Mouse (Mus musculus): Measurements from ENCODE around the gene Tmem221. TPM values are rescaled to one million over a fixed set of nuclear protein-coding genes. Genes with fewer than 3 reads are reported as not detected.
"Not testable (repeated sequence)": the region's sequence is repeated elsewhere in the genome, so short reads cannot be mapped to it uniquely, and the experiment has no call there.

The Tmem221 gene
- polyA plus RNA-seq, 1 experiment from 2014 or later, result 0.23 TPM

GRCm38 (mm10) chr8:71543755-71544154 lies 14.9 kb downstream of the Tmem221 start:
- H3K27me3 ChIP-seq, result 0 out of 2 replicates have a peak, but pooled peaks cover 3% of the 10 kb centered on the region
- ATAC-seq (ENCODE audit: insufficient number of reproducible peaks, insufficient read depth, low FRiP score, low TSS enrichment), result no peak
- no peak overlapping the region for H3K27ac ChIP-seq
- peaks cover 32% of the 10 kb centered on the region for H3K36me3 ChIP-seq
- 87% methylated on average over 9 of the region's 9 CpGs for WGBS
- H3K4me3 ChIP-seq, result peak overlapping the region; percentile 91
- no peaks in the 10 kb centered on the region for H3K9me3 ChIP-seq
- peak overlapping the region; percentile 87; the same call in 1 of the 2 replicates for H3K9ac ChIP-seq
- H3K4me2 ChIP-seq (replicated peaks), result peak overlapping the region; percentile 89
- H3K4me1 ChIP-seq, result peaks cover 8% of the 10 kb centered on the region

- Histone ChIP-seq H3K9me3 (no peaks in the 10 kb centered on the region), H3K4me2 (replicated peaks) (peak within 1 kb of the TSS; percentile 89), H3K4me1 (peaks cover 11% of the 10 kb centered on the region), H3K36me3 (peaks cover 25% of the 10 kb centered on the region), H3K27me3 (0 out of 2 replicates have a peak, but pooled peaks cover 3% of the 10 kb centered on the region), H3K27ac (0 out of 2 replicates have a peak within 1 kb of the TSS, but pooled peaks have one; percentile 33), H3K9ac (peak within 1 kb of the TSS; percentile 87), H3K4me3 (peak within 1 kb of the TSS; percentile 91)
- under 1% methylated on average over 54 of the region's 55 CpGs for WGBS
- ATAC-seq (ENCODE audit: insufficient number of reproducible peaks, insufficient read depth, low FRiP score, low TSS enrichment), result peak; percentile 87
Measured at GRCm38 (mm10) chr8:71542632-71543343, 15.9 kb downstream of the Tmem221 start, which contains the start of gene Mvb12a. Gene Mvb12a (plus strand): TSS chr8:71542922.

- Histone ChIP-seq H3K27ac (no peak within 1 kb of the TSS), H3K4me3 (peak within 1 kb of the TSS; percentile 37), H3K27me3 (0 out of 2 replicates have a peak, but pooled peaks cover 9% of the 10 kb centered on the region), H3K9me3 (no peaks in the 10 kb centered on the region), H3K4me2 (replicated peaks) (peak within 1 kb of the TSS; percentile 51), H3K9ac (no peak within 1 kb of the TSS), H3K4me1 (peaks cover 5% of the 10 kb centered on the region), H3K36me3 (no peaks in the 10 kb centered on the region)
- 2% methylated on average over 37 of the region's 37 CpGs for WGBS
- ATAC-seq (ENCODE audit: insufficient number of reproducible peaks, insufficient read depth, low FRiP score, low TSS enrichment), result peak; percentile 31; the same call in 1 of the 2 replicates
Measured at GRCm38 (mm10) chr8:71537028-71537867, 21.4 kb downstream of the Tmem221 start, which contains the start of gene Bst2. Gene Bst2 (minus strand): TSS chr8:71537456.

- Histone ChIP-seq H3K27me3 (0 out of 2 replicates have a peak, but pooled peaks cover 9% of the 10 kb centered on the region), H3K4me1 (peaks cover 5% of the 10 kb centered on the region), H3K9me3 (no peaks in the 10 kb centered on the region), H3K9ac (no peak overlapping the region), H3K4me2 (replicated peaks) (no peak overlapping the region), H3K27ac (no peak overlapping the region), H3K36me3 (no peaks in the 10 kb centered on the region), H3K4me3 (no peak overlapping the region)
- ATAC-seq (ENCODE audit: insufficient number of reproducible peaks, insufficient read depth, low FRiP score, low TSS enrichment), result no peak
- 65% methylated on average over 5 of the region's 5 CpGs for WGBS
Measured at GRCm38 (mm10) chr8:71535663-71536062, 23.0 kb downstream of the Tmem221 start.

- no peak overlapping the region for H3K4me3 ChIP-seq
- ATAC-seq (ENCODE audit: insufficient number of reproducible peaks, insufficient read depth, low FRiP score, low TSS enrichment), result no peak
- H3K27me3 ChIP-seq, result 0 out of 2 replicates have a peak, but pooled peaks cover 8% of the 10 kb centered on the region
- 33% methylated on average over 3 of the region's 3 CpGs for WGBS
- H3K9ac ChIP-seq, result no peak overlapping the region
- H3K27ac ChIP-seq, result no peak overlapping the region
- no peak overlapping the region for H3K4me2 ChIP-seq (replicated peaks)
- H3K36me3 ChIP-seq, result no peaks in the 10 kb centered on the region
- no peaks in the 10 kb centered on the region for H3K9me3 ChIP-seq
- H3K4me1 ChIP-seq, result peaks cover 5% of the 10 kb centered on the region
Measured at GRCm38 (mm10) chr8:71534263-71534810, 24.3 kb downstream of the Tmem221 start.

GRCm38 (mm10) chr8:71530735-71531467 lies 27.8 kb downstream of the Tmem221 start:
- not testable (repeated sequence) for H3K27ac ChIP-seq; H3K4me1 ChIP-seq; ATAC-seq (ENCODE audit: insufficient number of reproducible peaks, insufficient read depth, low FRiP score, low TSS enrichment); H3K9ac ChIP-seq; H3K4me2 ChIP-seq (replicated peaks); H3K36me3 ChIP-seq; H3K4me3 ChIP-seq; H3K9me3 ChIP-seq
- 59% methylated on average over 6 of the region's 12 CpGs for WGBS
- peaks cover 16% of the 10 kb centered on the region for H3K27me3 ChIP-seq

- H3K36me3 ChIP-seq, result no peaks in the 10 kb centered on the region
- no peak overlapping the region for H3K4me3 ChIP-seq
- H3K4me1 ChIP-seq, result peaks cover 7% of the 10 kb centered on the region; the same call in 1 of the 2 replicates
- H3K9ac ChIP-seq, result no peak overlapping the region
- no peak overlapping the region for H3K4me2 ChIP-seq (replicated peaks)
- peaks cover 36% of the 10 kb centered on the region for H3K27me3 ChIP-seq
- H3K9me3 ChIP-seq, result no peaks in the 10 kb centered on the region
- no peak for ATAC-seq (ENCODE audit: insufficient number of reproducible peaks, insufficient read depth, low FRiP score, low TSS enrichment)
- WGBS, result 69% methylated on average over 11 of the region's 11 CpGs
- peak overlapping the region; percentile 61; the same call in 1 of the 2 replicates for H3K27ac ChIP-seq
Measured at GRCm38 (mm10) chr8:71528362-71529073, 30.2 kb downstream of the Tmem221 start.

- 0 out of 2 replicates have a peak overlapping the region, but pooled peaks have one; percentile 25 for H3K27ac ChIP-seq
- peaks cover 38% of the 10 kb centered on the region for H3K27me3 ChIP-seq
- peaks cover 7% of the 10 kb centered on the region; the same call in 1 of the 2 replicates for H3K4me1 ChIP-seq
- 49% methylated on average over 3 of the region's 3 CpGs for WGBS
- H3K4me2 ChIP-seq (replicated peaks), result no peak overlapping the region
- H3K4me3 ChIP-seq, result no peak overlapping the region
- H3K9me3 ChIP-seq, result no peaks in the 10 kb centered on the region
- no peaks in the 10 kb centered on the region for H3K36me3 ChIP-seq
- no peak for ATAC-seq (ENCODE audit: insufficient number of reproducible peaks, insufficient read depth, low FRiP score, low TSS enrichment)
- H3K9ac ChIP-seq, result no peak overlapping the region
Measured at GRCm38 (mm10) chr8:71527162-71527870, 31.4 kb downstream of the Tmem221 start.

GRCm38 (mm10) chr8:71526272-71526671 lies 32.4 kb downstream of the Tmem221 start:
- Histone ChIP-seq H3K4me3 (no peak overlapping the region), H3K27ac (no peak overlapping the region), H3K9ac (no peak overlapping the region), H3K9me3 (no peaks in the 10 kb centered on the region), H3K4me1 (peaks cover 10% of the 10 kb centered on the region; the same call in 1 of the 2 replicates), H3K36me3 (no peaks in the 10 kb centered on the region), H3K27me3 (peaks cover 38% of the 10 kb centered on the region), H3K4me2 (replicated peaks) (no peak overlapping the region)
- 8% methylated on average over 6 of the region's 6 CpGs for WGBS
- ATAC-seq (ENCODE audit: insufficient number of reproducible peaks, insufficient read depth, low FRiP score, low TSS enrichment), result no peak
